Mouse (Mus musculus) neural tube, postnatal 0 days (tissue): ENCODE results near the gene Efnb2. TPM values are rescaled to one million over a fixed set of nuclear protein-coding genes. Genes with fewer than 3 reads are reported as not detected.

Experiments
- microRNA-seq: library from miRNA; unstranded; fragments of <30 nt; microRNA quantifications from one replicate; pipeline ENCODE4, GENCODE M21; 2016
- polyA plus RNA-seq: library from polyadenylated mRNA; unstranded; fragments of >200 nt; fragmentation: Nextera tagmentation; extraction: Ambion mirVana; gene quantifications from 2 replicates; pipeline ENCODE4 v1.2.1, GENCODE M21; 2015

Efnb2 gene
- 10.7 and 12.3 TPM in 2 replicates for polyA plus RNA-seq

GRCm38 (mm10) chr8:8661103-8661758 lies at the start of gene Efnb2:
TSS of gene Efnb2 (minus strand) at chr8:8661242.

GRCm38 (mm10) chr8:8690146-8691092 lies 29.4 kb upstream of the Efnb2 start, which contains the start of gene Arglu1:
TSS of gene Arglu1 (minus strand) at chr8:8690521.

Small RNAs within 50 kb of the gene (microRNA-seq; reads per million reads assigned to microRNA genes)
- gene Mir7654, result 2.0 reads per million

Other genes starting within 250 kb of the Efnb2 start
- gene Arglu1, start 29.3 kb upstream of the Efnb2 start, polyA plus RNA-seq, result 153 and 155 TPM in 2 replicates